Mouse (Mus musculus) lung, adult 2 months (tissue): ENCODE data around the gene Gga1.

ENCODE experiments used
- CTCF ChIP-seq: fragments of 200-500 bp; IDR thresholded peaks from 2 replicates; pipeline ENCODE4 v1.5.1; 2011; ENCODE audit warnings: mild to moderate bottlenecking, low read length, control low read depth; ENCODE audit not compliant: insufficient read depth
- POLR2A ChIP-seq: fragments of 200-500 bp; IDR thresholded peaks from 2 replicates; pipeline ENCODE4 v1.6.1; 2011; ENCODE audit warnings: low read depth, mild to moderate bottlenecking, control low read depth, low read length, borderline replicate concordance; ENCODE audit errors: extremely low read depth

- no peak for TF ChIP-seq CTCF
- no peak for TF ChIP-seq POLR2A
Observed at GRCm38 (mm10) chr15:78840241-78840640, 36.7 kb upstream of the Gga1 start.
